Mouse (Mus musculus): Measurements from ENCODE around the gene 1600002K03Rik. TPM values are rescaled to one million over a fixed set of nuclear protein-coding genes. Genes with fewer than 3 reads are reported as not detected.
A peak's percentile ranks its signal among the peaks of the same experiment; 100 is the strongest.

The 1600002K03Rik gene
- polyA plus RNA-seq, 1 experiment, result 0.99 TPM

DNA sequence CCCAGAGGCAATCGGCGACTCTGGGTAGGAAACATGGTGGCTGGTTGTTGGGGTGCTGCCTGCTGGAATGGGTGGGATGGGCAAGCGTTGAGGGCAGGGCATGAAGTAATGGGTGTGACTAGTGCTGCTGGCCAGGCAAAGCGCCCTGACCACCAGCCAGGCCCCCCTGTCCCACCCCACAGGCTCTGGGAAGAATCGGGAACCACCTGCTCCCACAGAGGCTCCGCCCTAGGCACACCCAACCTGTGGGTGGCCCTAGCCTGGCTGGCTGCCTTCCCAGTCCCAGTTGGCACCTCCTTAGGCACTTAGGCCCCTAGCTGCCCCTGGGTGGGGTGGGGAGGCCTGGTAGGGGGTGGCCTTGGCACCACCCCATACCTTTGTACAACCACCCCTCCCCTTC lies 26.8 kb upstream of the 1600002K03Rik start:
- Histone ChIP-seq H3K4me1 (ENCODE audit: control insufficient read depth) (peaks cover 95% of the 10 kb centered on the region), H3K9me3 (ENCODE audit: control insufficient read depth, low read length) (no peaks in the 10 kb centered on the region), H3K4me3 (replicated peaks) (peak overlapping the region; percentile 95), H3K27me3 (ENCODE audit: control insufficient read depth) (no peaks in the 10 kb centered on the region), H3K36me3 (ENCODE audit: control insufficient read depth) (peaks cover 62% of the 10 kb centered on the region)
- TF ChIP-seq GATA1 (IDR thresholded peaks at IDR 0.05; ENCODE audit: low read length) (no peak), TAL1 (IDR thresholded peaks at IDR 0.05; ENCODE audit: low read length) (no peak)

DNA sequence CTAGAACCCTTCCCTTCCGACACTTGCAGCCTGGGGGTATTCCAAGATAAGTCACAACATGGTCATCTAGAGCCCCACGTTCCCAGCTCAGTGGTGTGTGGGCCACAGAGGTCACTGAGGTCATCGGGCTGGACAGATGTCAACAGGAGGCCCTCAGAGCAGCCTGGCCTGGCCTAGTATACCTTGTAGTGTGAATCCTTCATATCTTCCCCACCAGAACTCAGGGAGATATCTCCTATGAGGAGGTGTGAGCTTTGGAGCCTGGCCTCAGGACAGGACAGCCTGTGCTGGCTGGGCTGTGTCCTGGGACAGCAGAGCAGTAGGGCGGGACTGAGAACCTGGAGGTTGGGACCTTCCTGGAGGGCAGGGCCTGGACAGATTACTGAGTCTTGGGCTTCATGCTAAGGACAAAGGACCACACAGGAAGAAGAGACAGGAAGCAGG lies 26.2 kb upstream of the 1600002K03Rik start:
- H3K4me3 ChIP-seq (replicated peaks), result peak overlapping the region; percentile 95
- H3K36me3 ChIP-seq (ENCODE audit: control insufficient read depth), result peaks cover 69% of the 10 kb centered on the region

GRCm38 (mm10) chr10:80147146-80147718 lies 25.5 kb upstream of the 1600002K03Rik start:
- H3K4me1 ChIP-seq (ENCODE audit: control insufficient read depth), result peaks cover 96% of the 10 kb centered on the region

More for the DNA sequence above, 26.2 kb upstream of the 1600002K03Rik start:
- TF ChIP-seq TAL1 (IDR thresholded peaks at IDR 0.05; ENCODE audit: low read length) (no peak), GATA1 (IDR thresholded peaks at IDR 0.05; ENCODE audit: low read length) (no peak)
- Histone ChIP-seq H3K4me1 (ENCODE audit: control insufficient read depth) (peaks cover 95% of the 10 kb centered on the region), H3K27me3 (ENCODE audit: control insufficient read depth) (no peaks in the 10 kb centered on the region), H3K9me3 (ENCODE audit: control insufficient read depth, low read length) (no peaks in the 10 kb centered on the region)

GRCm38 (mm10) chr10:80147719-80148601 lies 24.8 kb upstream of the 1600002K03Rik start, which contains the start of gene Midn:
Gene Midn, plus strand, starts transcription at chr10:80148272.
- Histone ChIP-seq H3K27me3 (ENCODE audit: control insufficient read depth) (no peaks in the 10 kb centered on the region), H3K36me3 (ENCODE audit: control insufficient read depth) (peaks cover 80% of the 10 kb centered on the region), H3K9me3 (ENCODE audit: control insufficient read depth, low read length) (no peaks in the 10 kb centered on the region), H3K4me3 (replicated peaks) (peak within 1 kb of the TSS; percentile 95), H3K4me1 (ENCODE audit: control insufficient read depth) (peaks cover 96% of the 10 kb centered on the region)
- TF ChIP-seq TAL1 (IDR thresholded peaks at IDR 0.05; ENCODE audit: low read length) (no peak), GATA1 (IDR thresholded peaks at IDR 0.05; ENCODE audit: low read length) (no peak)

More at GRCm38 (mm10) chr10:80147146-80147718, 25.5 kb upstream of the 1600002K03Rik start:
- Histone ChIP-seq H3K27me3 (ENCODE audit: control insufficient read depth) (no peaks in the 10 kb centered on the region), H3K9me3 (ENCODE audit: control insufficient read depth, low read length) (no peaks in the 10 kb centered on the region), H3K36me3 (ENCODE audit: control insufficient read depth) (peaks cover 75% of the 10 kb centered on the region), H3K4me3 (replicated peaks) (peak overlapping the region; percentile 95)
- TF ChIP-seq GATA1 (IDR thresholded peaks at IDR 0.05; ENCODE audit: low read length), result no peak
- TF ChIP-seq TAL1 (IDR thresholded peaks at IDR 0.05; ENCODE audit: low read length), result no peak

DNA sequence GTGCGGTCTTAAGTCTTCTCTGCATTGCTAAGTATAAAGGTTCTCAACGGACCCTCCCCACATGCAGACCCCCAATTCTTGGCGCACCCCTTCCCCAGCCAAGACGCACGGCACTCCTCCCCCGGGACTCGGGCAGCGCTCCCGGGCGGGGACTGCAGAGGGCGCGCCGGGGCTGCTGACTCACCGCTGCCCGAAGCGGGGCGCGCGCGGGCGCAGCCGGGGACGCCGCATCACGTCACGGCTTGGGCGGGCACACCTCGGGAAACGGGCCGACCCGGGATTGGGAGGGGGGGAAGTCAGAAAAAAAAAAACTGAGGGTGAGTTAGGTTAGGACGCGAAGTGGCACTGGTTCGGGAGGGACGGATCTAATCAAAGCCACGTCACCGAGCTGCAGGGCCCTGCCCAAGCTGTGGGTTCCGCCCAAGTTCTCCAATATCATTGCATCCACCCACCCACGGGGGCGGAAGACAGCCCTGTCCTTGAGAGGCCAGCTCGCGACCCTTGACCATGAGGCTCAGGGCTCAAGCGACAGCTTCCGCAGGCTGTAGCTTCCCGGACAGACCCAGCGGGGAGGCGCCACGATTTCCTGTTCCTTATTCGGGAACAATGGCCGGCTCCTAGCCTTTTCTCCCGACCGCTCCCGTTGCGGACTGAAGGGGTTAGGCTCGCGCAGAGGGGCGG lies 24.0 kb upstream of the 1600002K03Rik start:
- Histone ChIP-seq H3K4me3 (replicated peaks) (peak overlapping the region; percentile 95), H3K9me3 (ENCODE audit: control insufficient read depth, low read length) (no peaks in the 10 kb centered on the region), H3K27me3 (ENCODE audit: control insufficient read depth) (no peaks in the 10 kb centered on the region), H3K4me1 (ENCODE audit: control insufficient read depth) (peaks cover 96% of the 10 kb centered on the region), H3K36me3 (ENCODE audit: control insufficient read depth) (peaks cover 82% of the 10 kb centered on the region)
- TF ChIP-seq GATA1 (IDR thresholded peaks at IDR 0.05; ENCODE audit: low read length) (no peak), TAL1 (IDR thresholded peaks at IDR 0.05; ENCODE audit: low read length) (no peak)

- H3K27me3 ChIP-seq (ENCODE audit: control insufficient read depth), result no peaks in the 10 kb centered on the region
- peaks cover 96% of the 10 kb centered on the region for H3K4me1 ChIP-seq (ENCODE audit: control insufficient read depth)
- TF ChIP-seq TAL1 (IDR thresholded peaks at IDR 0.05; ENCODE audit: low read length) (no peak), GATA1 (IDR thresholded peaks at IDR 0.05; ENCODE audit: low read length) (no peak)
- peaks cover 82% of the 10 kb centered on the region for H3K36me3 ChIP-seq (ENCODE audit: control insufficient read depth)
- no peaks in the 10 kb centered on the region for H3K9me3 ChIP-seq (ENCODE audit: control insufficient read depth, low read length)
- peak overlapping the region; percentile 95 for H3K4me3 ChIP-seq (replicated peaks)
Observed at GRCm38 (mm10) chr10:80149291-80150225, 23.2 kb upstream of the 1600002K03Rik start.

DNA sequence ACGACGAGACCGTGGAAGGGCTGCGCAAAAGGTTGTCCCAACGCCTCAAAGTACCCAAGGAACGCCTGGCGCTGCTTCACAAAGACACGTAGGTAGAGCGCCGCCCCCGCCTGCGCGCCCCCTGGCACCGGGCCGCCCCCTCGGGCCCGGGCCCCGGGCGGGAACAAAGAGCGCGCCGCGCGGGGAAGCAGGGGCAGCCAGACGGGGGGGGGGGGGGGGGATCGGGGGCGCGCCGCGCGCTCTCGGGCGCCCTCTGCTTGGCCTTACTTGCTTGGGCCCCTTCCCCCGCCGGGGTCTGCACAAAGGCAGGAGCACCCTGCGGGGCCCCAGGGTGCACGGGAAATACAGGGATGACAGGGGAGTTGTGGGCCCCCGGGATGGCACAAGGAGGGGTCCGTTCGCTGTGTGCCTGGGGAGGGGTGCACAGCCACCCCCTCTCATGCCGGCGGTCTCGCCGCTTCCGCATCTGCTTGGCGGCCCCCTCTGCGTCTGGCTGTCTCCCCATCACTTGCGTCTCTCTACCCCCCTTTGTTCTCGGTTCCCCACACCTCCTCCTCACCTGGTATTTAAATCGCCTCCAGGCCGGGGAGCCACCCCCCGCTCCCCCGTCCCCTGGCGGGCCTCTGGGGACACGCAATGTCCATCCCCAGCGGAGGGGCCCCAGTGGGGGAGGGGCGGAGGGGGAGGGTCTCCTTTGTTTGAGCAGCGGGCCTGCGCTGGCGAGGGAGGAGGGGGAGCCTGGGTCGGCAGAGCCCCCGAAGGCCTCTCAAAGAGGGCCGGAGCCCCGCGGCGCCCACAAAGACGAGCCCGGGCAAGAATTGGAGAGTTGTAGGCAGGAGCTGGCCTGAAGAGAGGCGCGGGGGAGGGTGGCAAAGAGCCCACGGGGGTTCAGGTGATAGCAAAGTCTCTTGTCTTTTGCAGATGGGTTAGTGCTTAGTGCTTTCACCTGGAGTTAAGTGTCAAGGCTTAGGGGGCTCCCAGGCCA lies 22.2 kb upstream of the 1600002K03Rik start:
- Histone ChIP-seq H3K36me3 (ENCODE audit: control insufficient read depth) (peaks cover 82% of the 10 kb centered on the region), H3K4me1 (ENCODE audit: control insufficient read depth) (peaks cover 95% of the 10 kb centered on the region), H3K9me3 (ENCODE audit: control insufficient read depth, low read length) (no peaks in the 10 kb centered on the region), H3K4me3 (replicated peaks) (peak overlapping the region; percentile 95), H3K27me3 (ENCODE audit: control insufficient read depth) (no peaks in the 10 kb centered on the region)
- TF ChIP-seq TAL1 (IDR thresholded peaks at IDR 0.05; ENCODE audit: low read length), result no peak
- no peak for TF ChIP-seq GATA1 (IDR thresholded peaks at IDR 0.05; ENCODE audit: low read length)
